Mouse (Mus musculus) intestine, embryonic 14.5 days (tissue): Measurements from ENCODE around the gene Cib1. TPM values are rescaled to one million over a fixed set of nuclear protein-coding genes. Genes with fewer than 3 reads are reported as not detected.

Experiments used
- ATAC-seq: fragments of 200-750 bp; cut with Nextera tagmentation; replicated peaks from 2 replicates; pipeline ENCODE4 v1.8.0; 2017; ENCODE audit warnings: low read depth, moderate number of reproducible peaks, moderate TSS enrichment, moderate library complexity; ENCODE audit not compliant: low FRiP score, low TSS enrichment
- DNase-seq: peaks from one replicate; pipeline ENCODE4 v3.0.0-alpha.2; 2018; ENCODE audit warnings: low spot score
- H3K27ac ChIP-seq: fragments of 300-500 bp; sonication (generic); 2 replicates; pipeline ENCODE4 v1.5.1; 2014; ENCODE audit warnings: low read depth, mild to moderate bottlenecking, control low read depth
- H3K27me3 ChIP-seq: fragments of 300-500 bp; sonication (generic); replicated peaks from 2 replicates; pipeline ENCODE4 v1.6.1; 2014; ENCODE audit warnings: low read length, control low read depth; ENCODE audit not compliant: control insufficient read depth, insufficient read depth
- H3K36me3 ChIP-seq: fragments of 300-500 bp; sonication (generic); 2 replicates; pipeline ENCODE4 v1.6.1; 2014; ENCODE audit warnings: low read length, control low read depth; ENCODE audit not compliant: control insufficient read depth, insufficient read depth
- H3K4me1 ChIP-seq: fragments of 300-500 bp; sonication (generic); replicated peaks from 2 replicates; pipeline ENCODE4 v1.6.1; 2014; ENCODE audit warnings: low read length, control low read depth, mixed read lengths; ENCODE audit not compliant: control insufficient read depth, insufficient read depth
- H3K4me2 ChIP-seq: fragments of 300-500 bp; sonication (generic); 2 replicates; pipeline ENCODE4 v1.6.1; 2014; ENCODE audit warnings: low read length
- H3K4me3 ChIP-seq: fragments of 300-500 bp; sonication (generic); 2 replicates; pipeline ENCODE4 v1.5.1; 2014; ENCODE audit warnings: low read depth, low read length, control low read depth, mixed read lengths
- H3K9ac ChIP-seq: fragments of 300-500 bp; sonication (generic); 2 replicates; pipeline ENCODE4 v1.6.1; 2014; ENCODE audit warnings: mild to moderate bottlenecking, low read length
- H3K9me3 ChIP-seq: fragments of 300-500 bp; sonication (generic); 2 replicates; pipeline ENCODE4 v1.6.1; 2016; ENCODE audit warnings: low read length, control low read depth; ENCODE audit not compliant: control insufficient read depth
- WGBS: fragments of 180-500 bp; shearing (Covaris S2); extraction: QIAGEN DNeasy Blood & Tissue Kit; methylation state at CpG from one replicate; pipeline ENCODE4 v1.1.7; 2014; 5-methylcytosine and 5-hydroxymethylcytosine counted together
- polyA plus RNA-seq: library from polyadenylated mRNA; unstranded; fragments of >200 nt; fragmentation: Nextera tagmentation; extraction: Ambion mirVana; gene quantifications from 2 replicates; pipeline ENCODE4 v1.2.1, GENCODE M21; 2014

Cib1 gene
- polyA plus RNA-seq, 1 experiment from 2014 or later = 156 TPM

DNA sequence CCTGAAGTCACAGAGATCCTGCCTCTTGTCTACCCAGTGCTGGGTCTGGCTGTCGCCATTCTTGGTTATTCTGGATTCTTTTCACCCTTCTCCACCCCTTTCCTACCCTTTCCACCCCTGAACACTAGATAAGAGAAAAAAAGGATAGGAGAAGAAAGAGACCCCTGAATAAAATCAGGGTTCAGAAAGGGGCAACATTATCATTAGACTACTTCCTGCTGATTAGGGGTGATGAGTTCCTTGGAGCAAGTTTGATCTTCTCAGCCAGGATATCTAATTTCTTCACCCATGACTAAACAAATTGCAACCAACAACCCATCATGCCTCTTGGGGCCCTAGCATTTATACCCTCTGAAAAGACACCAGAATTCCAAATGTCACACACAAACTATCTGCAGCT lies 35.2 kb upstream of the Cib1 start:
- DNase-seq = no peak
- ATAC-seq = no peak
- Histone ChIP-seq H3K4me1 (peaks cover 4% of the 10 kb centered on the region), H3K4me3 (no peak overlapping the region), H3K27me3 (no peaks in the 10 kb centered on the region), H3K9me3 (no peaks in the 10 kb centered on the region), H3K36me3 (peaks cover 40% of the 10 kb centered on the region), H3K27ac (no peak overlapping the region), H3K4me2 (no peak overlapping the region), H3K9ac (no peak overlapping the region)
- 68% methylated on average over 1 of the region's 1 CpGs for WGBS

GRCm38 (mm10) chr7:80264606-80265005 lies 32.0 kb upstream of the Cib1 start:
- Histone ChIP-seq H3K4me2 (no peak overlapping the region), H3K4me1 (peaks cover 8% of the 10 kb centered on the region; the same call in 1 of the 2 replicates), H3K4me3 (no peak overlapping the region), H3K27me3 (no peaks in the 10 kb centered on the region), H3K9me3 (no peaks in the 10 kb centered on the region), H3K27ac (no peak overlapping the region), H3K36me3 (peaks cover 38% of the 10 kb centered on the region), H3K9ac (no peak overlapping the region)
- ATAC-seq = no peak
- DNase-seq = no peak
- 94% methylated on average over 12 of the region's 12 CpGs for WGBS

GRCm38 (mm10) chr7:80261372-80261990 lies 28.9 kb upstream of the Cib1 start:
- Histone ChIP-seq H3K4me1 (peaks cover 8% of the 10 kb centered on the region; the same call in 1 of the 2 replicates), H3K4me3 (peak overlapping the region; percentile 97), H3K4me2 (peak overlapping the region; percentile 98), H3K27ac (peak overlapping the region; percentile 79), H3K36me3 (peaks cover 27% of the 10 kb centered on the region), H3K27me3 (no peaks in the 10 kb centered on the region; the same call in 1 of the 2 replicates), H3K9me3 (no peaks in the 10 kb centered on the region), H3K9ac (peak overlapping the region; percentile 87)
- DNase-seq (no peak), ATAC-seq (peak; percentile 74)
- under 1% methylated on average over 32 of the region's 32 CpGs for WGBS

DNA sequence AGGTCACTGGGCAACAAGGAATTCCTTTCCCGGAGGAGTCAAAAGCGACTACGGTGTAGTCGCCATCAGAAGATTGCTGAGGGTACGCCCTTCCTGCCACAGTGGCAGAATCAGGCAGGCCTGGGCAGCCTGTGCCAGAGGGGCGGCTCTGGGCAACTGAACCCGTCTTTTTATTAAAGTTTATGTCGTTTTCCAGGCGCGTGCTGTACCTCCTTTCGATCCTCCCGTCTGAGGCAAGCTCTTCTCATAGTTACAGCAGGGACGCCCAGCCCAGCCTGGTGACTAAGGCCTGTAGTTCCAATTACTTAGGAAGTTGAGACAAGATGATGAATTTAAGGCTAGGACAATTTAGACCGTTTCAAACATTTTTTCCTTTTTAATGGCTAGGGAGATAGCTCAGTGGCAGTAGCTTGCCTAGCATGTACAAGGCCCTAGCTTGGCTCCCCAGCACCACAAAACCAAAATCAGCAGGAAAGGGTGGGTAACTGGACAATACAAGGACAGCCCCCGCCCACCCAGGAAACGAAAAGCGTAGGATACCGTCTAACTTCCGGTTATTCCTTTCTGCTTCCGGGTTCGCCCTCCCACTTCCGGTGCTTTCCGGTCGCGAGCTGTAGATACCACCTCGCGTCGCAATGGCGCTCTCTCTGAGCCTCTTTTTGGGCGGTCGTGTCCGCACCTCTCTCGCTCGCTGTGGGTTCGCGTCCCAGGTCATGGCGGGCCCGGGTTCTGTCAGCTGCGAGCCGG lies 28.2 kb upstream of the Cib1 start, which contains the start of gene Ngrn:
Ngrn (plus strand) TSS at position 591 of the 747 bp plus-strand sequence.
- WGBS = 27% methylated on average over 40 of the region's 40 CpGs
- no peaks in the 10 kb centered on the region for H3K9me3 ChIP-seq
- peak within 1 kb of the TSS; percentile 87 for H3K9ac ChIP-seq
- H3K4me2 ChIP-seq = peak within 1 kb of the TSS; percentile 98
- peak within 1 kb of the TSS; percentile 79 for H3K27ac ChIP-seq
- peaks cover 20% of the 10 kb centered on the region for H3K36me3 ChIP-seq
- no peaks in the 10 kb centered on the region; the same call in 1 of the 2 replicates for H3K27me3 ChIP-seq
- peak; percentile 91 for DNase-seq
- H3K4me3 ChIP-seq = peak within 1 kb of the TSS; percentile 97
- H3K4me1 ChIP-seq = peaks cover 8% of the 10 kb centered on the region; the same call in 1 of the 2 replicates
- ATAC-seq = peak; percentile 86

DNA sequence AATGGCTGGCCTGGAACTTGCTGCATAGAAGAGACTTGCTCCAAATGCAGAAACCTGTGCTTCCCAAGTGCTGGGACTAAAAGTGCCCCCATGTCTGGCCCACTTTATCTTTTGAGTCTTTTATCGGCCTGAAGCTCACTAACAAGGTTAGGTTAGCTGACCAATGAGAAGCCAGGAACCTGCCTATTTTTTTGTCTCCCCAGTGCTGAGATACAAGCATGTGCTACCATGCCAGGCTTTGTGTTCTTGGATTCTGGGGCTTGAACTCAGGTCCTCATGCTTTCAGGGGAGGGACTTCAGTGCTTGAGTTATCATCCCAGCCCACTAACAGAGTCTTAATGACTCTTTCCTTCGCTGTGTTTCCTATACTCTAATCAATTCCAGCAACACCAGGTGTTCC lies 25.1 kb upstream of the Cib1 start:
- H3K4me3 ChIP-seq = no peak overlapping the region
- H3K9ac ChIP-seq = no peak overlapping the region
- no peaks in the 10 kb centered on the region for H3K9me3 ChIP-seq
- no peak overlapping the region for H3K27ac ChIP-seq
- peaks cover 8% of the 10 kb centered on the region; the same call in 1 of the 2 replicates for H3K4me1 ChIP-seq
- DNase-seq = no peak
- no peak for ATAC-seq
- H3K27me3 ChIP-seq = no peaks in the 10 kb centered on the region; the same call in 1 of the 2 replicates
- no peak overlapping the region for H3K4me2 ChIP-seq
- 72% methylated on average over 2 of the region's 2 CpGs for WGBS
- H3K36me3 ChIP-seq = no peaks in the 10 kb centered on the region

DNA sequence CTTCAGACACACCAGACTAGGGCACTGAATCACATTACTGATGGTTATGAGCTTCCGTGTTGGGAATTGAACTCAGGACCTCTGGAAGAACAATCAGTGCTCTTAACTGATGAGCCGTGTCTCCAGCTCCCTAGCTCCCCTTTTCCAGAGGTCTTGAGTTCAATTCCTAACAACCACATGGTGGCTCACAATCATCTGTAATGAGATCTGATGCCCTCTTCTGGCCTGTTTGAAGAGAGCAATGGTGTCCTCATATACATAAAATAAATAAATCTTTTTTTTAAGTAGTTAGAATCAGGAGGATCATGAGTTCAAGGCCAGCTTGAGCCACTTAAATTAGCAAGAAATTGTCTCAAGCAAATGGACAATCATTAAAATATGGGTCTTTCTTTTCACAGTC lies 23.4 kb upstream of the Cib1 start:
- no peaks in the 10 kb centered on the region for H3K36me3 ChIP-seq
- no peak overlapping the region for H3K27ac ChIP-seq
- H3K4me3 ChIP-seq = no peak overlapping the region
- WGBS = 77% methylated on average over 2 of the region's 2 CpGs
- ATAC-seq (no peak), DNase-seq (no peak)
- H3K27me3 ChIP-seq = no peaks in the 10 kb centered on the region; the same call in 1 of the 2 replicates
- H3K4me2 ChIP-seq = no peak overlapping the region
- no peaks in the 10 kb centered on the region for H3K9me3 ChIP-seq
- no peak overlapping the region for H3K9ac ChIP-seq
- no peaks in the 10 kb centered on the region for H3K4me1 ChIP-seq

GRCm38 (mm10) chr7:80252886-80253285 lies 20.3 kb upstream of the Cib1 start:
- Histone ChIP-seq H3K9me3 (no peaks in the 10 kb centered on the region), H3K36me3 (no peaks in the 10 kb centered on the region), H3K27me3 (no peaks in the 10 kb centered on the region), H3K4me1 (no peaks in the 10 kb centered on the region), H3K4me2 (no peak overlapping the region), H3K27ac (no peak overlapping the region), H3K4me3 (no peak overlapping the region), H3K9ac (no peak overlapping the region)
- 78% methylated on average over 11 of the region's 11 CpGs for WGBS
- DNase-seq (no peak), ATAC-seq (no peak)

DNA sequence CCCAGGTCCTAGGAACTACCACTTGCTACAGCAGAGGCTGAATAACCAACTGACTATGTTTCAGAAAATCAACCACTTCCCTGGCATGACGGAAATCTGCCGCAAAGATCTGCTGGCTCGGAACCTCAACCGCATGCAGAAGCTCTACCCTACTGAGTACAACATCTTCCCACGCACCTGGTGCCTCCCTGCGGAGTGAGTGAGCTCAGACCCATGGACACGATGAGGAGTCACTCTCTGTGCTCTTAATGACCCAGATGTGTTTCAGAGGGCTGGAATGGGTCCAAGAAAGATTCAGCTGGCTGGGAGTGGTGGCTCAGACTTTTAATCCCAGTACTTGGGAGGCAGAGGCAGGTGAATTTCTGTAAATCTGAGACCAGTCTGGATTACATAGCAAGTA lies 19.8 kb upstream of the Cib1 start:
- no peaks in the 10 kb centered on the region for H3K27me3 ChIP-seq

More for the DNA sequence above, 19.8 kb upstream of the Cib1 start:
- Histone ChIP-seq H3K9me3 (no peaks in the 10 kb centered on the region), H3K9ac (no peak overlapping the region), H3K4me3 (no peak overlapping the region), H3K4me1 (no peaks in the 10 kb centered on the region), H3K36me3 (no peaks in the 10 kb centered on the region), H3K4me2 (no peak overlapping the region), H3K27ac (no peak overlapping the region)
- DNase-seq (no peak), ATAC-seq (no peak)
- 77% methylated on average over 7 of the region's 7 CpGs for WGBS
